Mouse (Mus musculus) hindbrain, embryonic 10.5 days (tissue): ENCODE measurements at regions not wholly inside any gene's neighbourhood (a gene's known extent, or its start where the extent isn't known, plus 50 kb on each side); places are given as distances from the start of the nearest gene placed in this dataset.

ENCODE experiments used
- DNase-seq: peaks from one replicate; pipeline ENCODE4 v3.0.0-alpha.2; 2017; ENCODE audit warnings: low spot score
- H3K27ac ChIP-seq: fragments of 300-500 bp; sonication (generic); 2 replicates; pipeline ENCODE4 v1.5.1; 2016; ENCODE audit warnings: mild to moderate bottlenecking, moderate library complexity
- H3K27me3 ChIP-seq: fragments of 300-500 bp; sonication (generic); 2 replicates; pipeline ENCODE4 v1.6.1; 2016; ENCODE audit warnings: mild to moderate bottlenecking; ENCODE audit not compliant: poor library complexity, insufficient read depth, severe bottlenecking
- H3K36me3 ChIP-seq: fragments of 300-500 bp; sonication (generic); 2 replicates; pipeline ENCODE4 v1.6.1; 2016; ENCODE audit warnings: mild to moderate bottlenecking, moderate library complexity
- H3K4me1 ChIP-seq: fragments of 300-500 bp; sonication (generic); replicated peaks from 2 replicates; pipeline ENCODE4 v1.6.1; 2016; ENCODE audit warnings: mild to moderate bottlenecking
- H3K4me3 ChIP-seq: fragments of 300-500 bp; sonication (generic); 2 replicates; pipeline ENCODE4 v1.5.1; 2016; ENCODE audit warnings: mild to moderate bottlenecking, moderate library complexity
- H3K9me3 ChIP-seq: fragments of 300-500 bp; sonication (generic); 2 replicates; pipeline ENCODE4 v1.6.1; 2016; ENCODE audit warnings: mild to moderate bottlenecking, moderate library complexity
- WGBS: fragments of 180-500 bp; shearing (Covaris S2); methylation state at CpG from one replicate; pipeline ENCODE4 v1.1.7; 2016; 5-methylcytosine and 5-hydroxymethylcytosine counted together

- 85% methylated on average over 4 of the region's 4 CpGs for WGBS
- DNase-seq = no peak
Observed at GRCm38 (mm10) chr14:25019306-25019905, 439.6 kb upstream of the Zmiz1 start.

GRCm38 (mm10) chr14:25022523-25023269 lies 436.3 kb upstream of the Zmiz1 start:
- H3K4me3 ChIP-seq = no peak overlapping the region
- no peaks in the 10 kb centered on the region for H3K9me3 ChIP-seq
- peaks cover 3% of the 10 kb centered on the region; the same call in 1 of the 2 replicates for H3K27me3 ChIP-seq
- no peak for DNase-seq
- no peak overlapping the region for H3K27ac ChIP-seq
- peaks cover 10% of the 10 kb centered on the region for H3K4me1 ChIP-seq
- H3K36me3 ChIP-seq = no peaks in the 10 kb centered on the region
- WGBS = 87% methylated on average over 15 of the region's 15 CpGs

More at GRCm38 (mm10) chr14:25019306-25019905, 439.6 kb upstream of the Zmiz1 start:
- Histone ChIP-seq H3K4me3 (no peak overlapping the region), H3K4me1 (peaks cover 35% of the 10 kb centered on the region), H3K9me3 (no peaks in the 10 kb centered on the region), H3K27ac (no peak overlapping the region), H3K27me3 (no peaks in the 10 kb centered on the region), H3K36me3 (no peaks in the 10 kb centered on the region)

GRCm38 (mm10) chr14:25023270-25023800 lies 435.6 kb upstream of the Zmiz1 start:
- 76% methylated on average over 6 of the region's 6 CpGs for WGBS
- no peak for DNase-seq
- 0 out of 2 replicates have a peak overlapping the region, but pooled peaks have one; percentile 0 for H3K27ac ChIP-seq
- no peak overlapping the region for H3K4me3 ChIP-seq
- H3K36me3 ChIP-seq = no peaks in the 10 kb centered on the region
- H3K9me3 ChIP-seq = no peaks in the 10 kb centered on the region
- peaks cover 10% of the 10 kb centered on the region for H3K4me1 ChIP-seq
- peaks cover 3% of the 10 kb centered on the region; the same call in 1 of the 2 replicates for H3K27me3 ChIP-seq

GRCm38 (mm10) chr14:25025074-25025473 lies 433.9 kb upstream of the Zmiz1 start:
- no peak for DNase-seq
- H3K9me3 ChIP-seq = no peaks in the 10 kb centered on the region
- no peak overlapping the region for H3K27ac ChIP-seq
- H3K36me3 ChIP-seq = no peaks in the 10 kb centered on the region
- peaks cover 3% of the 10 kb centered on the region; the same call in 1 of the 2 replicates for H3K27me3 ChIP-seq
- H3K4me3 ChIP-seq = no peak overlapping the region
- H3K4me1 ChIP-seq = peaks cover 8% of the 10 kb centered on the region
- 89% methylated on average over 6 of the region's 6 CpGs for WGBS

DNA sequence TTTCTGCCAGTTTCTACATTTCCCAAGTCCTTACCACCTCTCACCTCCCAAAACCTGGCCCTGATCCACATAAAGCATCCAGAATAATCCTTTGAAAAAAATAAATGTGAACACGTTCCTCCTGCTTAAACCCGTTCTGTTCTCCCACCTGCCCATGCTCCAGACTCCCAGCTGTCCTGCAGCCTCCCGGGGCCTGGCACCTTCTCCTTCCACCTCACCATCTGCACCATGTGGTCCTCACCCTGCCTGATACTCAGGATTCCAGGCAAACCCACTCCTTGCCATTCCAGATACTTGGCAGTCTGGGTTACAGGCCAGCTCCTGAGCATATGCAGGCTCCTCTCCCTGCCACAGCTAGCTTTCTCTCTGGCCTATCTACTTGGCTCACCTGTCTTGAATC lies 431.9 kb upstream of the Zmiz1 start:
- 88% methylated on average over 3 of the region's 3 CpGs for WGBS
- Histone ChIP-seq H3K4me1 (peaks cover 8% of the 10 kb centered on the region; the same call in 1 of the 2 replicates), H3K36me3 (no peaks in the 10 kb centered on the region), H3K27me3 (peaks cover 3% of the 10 kb centered on the region; the same call in 1 of the 2 replicates), H3K9me3 (no peaks in the 10 kb centered on the region), H3K27ac (no peak overlapping the region), H3K4me3 (no peak overlapping the region)
- DNase-seq = no peak

- Histone ChIP-seq H3K36me3 (no peaks in the 10 kb centered on the region), H3K27ac (no peak overlapping the region), H3K27me3 (peaks cover 3% of the 10 kb centered on the region; the same call in 1 of the 2 replicates), H3K4me3 (no peak overlapping the region), H3K9me3 (no peaks in the 10 kb centered on the region), H3K4me1 (peaks cover 15% of the 10 kb centered on the region)
- DNase-seq = no peak
- 96% methylated on average over 1 of the region's 1 CpGs for WGBS
Observed at GRCm38 (mm10) chr14:25027842-25028241, 431.1 kb upstream of the Zmiz1 start.

DNA sequence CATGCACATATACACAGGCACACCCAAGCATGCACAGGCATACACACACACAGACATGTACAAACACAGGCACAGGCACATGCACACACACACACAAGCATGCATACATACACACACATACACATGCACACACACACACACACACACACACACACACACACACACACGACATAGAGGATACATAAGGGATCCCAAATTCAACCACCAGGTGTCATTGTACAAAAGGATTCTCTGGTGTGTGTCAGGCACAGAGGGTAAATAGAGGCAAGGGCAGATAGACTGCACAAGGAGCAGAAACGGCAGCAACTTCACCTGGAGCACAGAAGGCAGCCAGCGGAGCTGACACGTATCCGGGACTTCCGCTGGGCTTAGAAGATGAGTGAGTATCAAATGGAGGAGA lies 428.1 kb upstream of the Zmiz1 start:
- Histone ChIP-seq H3K27me3 (peaks cover 3% of the 10 kb centered on the region; the same call in 1 of the 2 replicates), H3K36me3 (no peaks in the 10 kb centered on the region), H3K4me3 (no peak overlapping the region), H3K27ac (no peak overlapping the region; the same call in 1 of the 2 replicates), H3K4me1 (peaks cover 15% of the 10 kb centered on the region), H3K9me3 (no peaks in the 10 kb centered on the region)
- 86% methylated on average over 6 of the region's 6 CpGs for WGBS
- DNase-seq = no peak

DNA sequence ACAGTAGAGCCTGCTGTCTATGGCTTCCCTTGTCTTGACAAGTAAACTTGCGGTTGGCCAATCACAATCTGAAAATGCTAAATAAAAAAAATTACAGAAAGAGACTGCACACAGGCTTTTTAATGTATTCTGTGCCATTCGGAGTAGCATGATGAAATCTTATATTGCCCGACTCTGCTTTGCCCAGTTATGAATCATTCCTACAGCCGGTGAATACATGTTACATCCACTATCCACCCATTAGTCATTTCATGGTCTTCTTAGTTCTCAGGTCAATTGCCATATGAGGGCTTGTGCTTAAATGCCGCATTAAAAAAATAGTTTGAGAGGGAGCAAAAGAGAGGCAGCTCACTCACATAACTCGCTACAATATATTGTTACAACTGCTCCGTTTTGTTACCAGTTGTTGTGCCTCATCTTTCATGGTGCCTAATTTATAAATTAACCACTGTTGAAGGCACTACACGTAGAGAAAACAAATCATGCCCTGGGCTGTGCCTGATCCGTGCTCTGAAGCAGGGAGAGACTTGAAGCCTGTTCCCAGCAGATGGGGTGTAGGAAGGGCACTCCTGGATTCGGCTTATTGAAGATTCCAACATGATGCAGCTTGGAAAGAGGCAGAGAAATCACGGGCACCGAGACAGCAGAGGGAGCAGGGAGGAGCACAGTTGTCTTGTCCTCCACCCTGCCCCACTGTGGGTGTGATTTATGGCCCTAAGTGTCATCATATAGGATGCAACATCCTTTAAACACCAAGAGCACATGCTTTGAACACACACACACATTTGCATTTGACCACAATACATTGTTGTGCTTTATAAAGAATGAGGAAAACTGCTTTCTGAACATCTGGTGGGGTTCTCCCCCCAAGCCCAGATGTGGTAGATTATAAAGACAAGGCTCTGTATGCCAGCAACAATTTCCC lies 427.0 kb upstream of the Zmiz1 start:
- no peaks in the 10 kb centered on the region for H3K9me3 ChIP-seq
- H3K27me3 ChIP-seq = peaks cover 3% of the 10 kb centered on the region; the same call in 1 of the 2 replicates
- no peak overlapping the region for H3K4me3 ChIP-seq
- peak overlapping the region; percentile 53; the same call in 1 of the 2 replicates for H3K27ac ChIP-seq
- 87% methylated on average over 12 of the region's 12 CpGs for whole genome bisulfite sequencing
- H3K36me3 ChIP-seq = no peaks in the 10 kb centered on the region
- DNase-seq = no peak
- peaks cover 15% of the 10 kb centered on the region for H3K4me1 ChIP-seq

DNA sequence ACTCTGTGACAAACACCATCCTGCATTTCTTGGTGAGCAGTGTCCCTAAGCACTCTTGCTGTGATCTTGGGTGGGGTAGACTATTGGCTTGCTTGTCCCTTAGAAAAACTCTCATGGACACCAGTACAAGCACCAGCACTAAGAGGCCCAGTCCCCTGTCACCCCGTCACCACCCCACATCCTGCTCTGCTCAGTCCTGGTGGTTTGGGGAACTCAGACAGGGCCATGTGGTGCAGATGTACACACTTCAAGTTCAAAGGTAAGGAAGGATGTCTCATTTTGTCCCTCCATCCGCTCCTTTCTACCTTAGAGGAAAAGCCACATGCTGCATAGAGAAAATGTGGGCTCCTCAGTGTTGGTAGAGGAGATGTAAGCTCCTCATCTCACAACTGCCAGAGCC lies 426.1 kb upstream of the Zmiz1 start:
- H3K4me1 ChIP-seq = peaks cover 15% of the 10 kb centered on the region
- H3K27ac ChIP-seq = 0 out of 2 replicates have a peak overlapping the region, but pooled peaks have one; percentile 53
- no peak for DNase-seq
- no peaks in the 10 kb centered on the region for H3K27me3 ChIP-seq
- no peaks in the 10 kb centered on the region for H3K9me3 ChIP-seq
- 97% methylated on average over 2 of the region's 2 CpGs for WGBS
- no peaks in the 10 kb centered on the region for H3K36me3 ChIP-seq
- no peak overlapping the region for H3K4me3 ChIP-seq

- H3K36me3 ChIP-seq = no peaks in the 10 kb centered on the region
- H3K9me3 ChIP-seq = no peaks in the 10 kb centered on the region
- H3K27me3 ChIP-seq = 0 out of 2 replicates have a peak, but pooled peaks cover 2% of the 10 kb centered on the region
- H3K4me3 ChIP-seq = no peak overlapping the region
- 65% methylated on average over 5 of the region's 5 CpGs for WGBS
- H3K4me1 ChIP-seq = peaks cover 23% of the 10 kb centered on the region
- DNase-seq = no peak
- peak overlapping the region; percentile 46 for H3K27ac ChIP-seq
Observed at GRCm38 (mm10) chr14:25042265-25042664, 416.7 kb upstream of the Zmiz1 start.

GRCm38 (mm10) chr14:25044106-25044505 lies 414.9 kb upstream of the Zmiz1 start:
- peaks cover 23% of the 10 kb centered on the region for H3K4me1 ChIP-seq
- DNase-seq = no peak
- H3K27me3 ChIP-seq = 0 out of 2 replicates have a peak, but pooled peaks cover 2% of the 10 kb centered on the region
- H3K4me3 ChIP-seq = no peak overlapping the region
- 95% methylated on average over 13 of the region's 13 CpGs for WGBS
- H3K27ac ChIP-seq = 0 out of 2 replicates have a peak overlapping the region, but pooled peaks have one; percentile 12
- H3K36me3 ChIP-seq = no peaks in the 10 kb centered on the region
- no peaks in the 10 kb centered on the region for H3K9me3 ChIP-seq

- Histone ChIP-seq H3K36me3 (no peaks in the 10 kb centered on the region), H3K4me3 (no peak overlapping the region), H3K27ac (peak overlapping the region; percentile 56), H3K27me3 (0 out of 2 replicates have a peak, but pooled peaks cover 2% of the 10 kb centered on the region), H3K9me3 (no peaks in the 10 kb centered on the region), H3K4me1 (peaks cover 23% of the 10 kb centered on the region)
- no peak for DNase-seq
- WGBS = 56% methylated on average over 7 of the region's 7 CpGs
Observed at GRCm38 (mm10) chr14:25044867-25045266, 414.1 kb upstream of the Zmiz1 start.
